Mouse (Mus musculus) naive thymus-derived CD4-positive, alpha-beta T cell, adult 2 months (primary cell): ENCODE measurements around the gene Fndc7.

ENCODE experiments used
- DNase-seq: peaks from one replicate; pipeline ENCODE4 v3.0.0-alpha.2; 2011; ENCODE audit warnings: low read depth

Gene Fndc7

DNA sequence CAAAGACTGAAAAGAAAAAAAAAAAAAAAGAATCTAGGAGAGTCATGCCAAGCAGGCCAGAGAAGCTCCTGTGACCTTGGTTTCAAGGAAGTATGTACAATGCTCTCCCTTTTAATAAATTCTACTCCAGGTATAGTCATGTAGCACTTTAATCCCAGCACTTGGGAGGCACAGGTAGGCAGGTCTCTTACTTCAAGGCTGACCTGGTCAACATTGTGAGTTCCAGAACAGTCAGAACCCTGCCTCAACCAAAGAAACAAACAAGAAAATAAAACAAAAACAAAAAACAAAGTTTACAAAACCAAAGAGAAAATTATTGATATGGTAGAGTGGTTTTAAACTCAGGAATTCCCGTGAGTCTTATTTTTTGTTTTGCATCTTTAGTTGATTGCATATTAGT is at the start of gene Fndc7:
Fndc7 (minus strand) TSS at position 101 of the 400 bp plus-strand sequence.
- no peak for DNase-seq

DNA sequence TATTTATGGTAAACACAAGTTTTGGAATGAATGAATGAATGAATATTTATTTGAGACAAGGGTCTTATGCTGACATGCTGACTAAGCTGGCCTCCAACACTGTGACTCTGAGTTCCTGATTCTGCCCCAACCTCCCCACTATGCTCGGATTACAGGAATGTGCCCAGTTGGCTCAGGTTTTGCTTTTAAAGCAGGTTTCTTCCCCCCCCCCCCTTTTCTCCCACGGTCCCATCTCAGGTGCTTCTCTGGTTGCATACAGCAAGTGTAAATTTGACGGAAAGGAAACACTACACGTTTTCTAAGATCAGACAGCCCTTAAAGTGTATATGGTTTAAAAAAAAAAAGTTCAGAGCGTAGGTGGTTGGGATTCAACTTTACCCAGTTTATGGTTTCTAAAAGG is 49.8 kb upstream of the Fndc7 start, which contains the start of gene Henmt1:
Henmt1 (plus strand) TSS at position 301 of the 400 bp plus-strand sequence.
- DNase-seq, result no peak

DNA sequence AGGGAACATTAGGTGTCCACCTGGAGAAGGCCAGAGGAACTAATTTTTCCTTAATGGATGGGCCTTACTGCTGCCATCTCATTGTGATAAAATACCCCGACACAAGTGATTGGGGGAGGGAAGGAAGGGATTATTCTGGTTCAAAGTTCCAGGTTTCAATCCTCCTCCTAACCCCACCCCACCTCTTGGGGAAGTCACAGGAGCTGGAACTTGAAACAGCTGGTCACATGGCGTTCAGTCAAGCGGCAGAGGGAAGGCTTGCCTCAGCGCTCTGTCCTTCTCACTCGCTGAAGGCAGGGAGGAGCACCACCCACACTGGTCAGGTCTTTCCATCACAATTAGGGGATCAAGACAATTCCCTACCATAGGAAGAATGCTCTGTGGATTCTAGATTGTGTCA is 48.9 kb upstream of the Fndc7 start:
- DNase-seq, result no peak

DNA sequence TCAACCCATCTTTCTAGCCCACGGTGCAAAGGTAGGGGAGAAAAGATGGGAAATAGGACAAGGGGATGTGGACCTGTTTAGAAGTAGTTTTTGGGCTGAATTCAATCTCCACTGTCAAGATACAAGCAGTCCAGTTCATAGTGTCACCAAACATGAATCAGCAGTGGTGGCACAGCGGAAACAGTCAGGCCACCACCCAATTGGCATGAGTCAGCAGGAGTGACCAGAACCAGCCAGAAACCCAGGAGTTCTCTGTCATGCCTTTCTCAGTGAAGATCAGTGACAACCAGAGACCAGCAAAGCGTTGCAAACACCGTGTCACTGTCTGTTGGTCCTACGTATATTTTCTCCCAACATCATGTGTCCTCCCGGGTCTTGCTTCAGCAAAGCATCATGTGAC is 43.7 kb upstream of the Fndc7 start:
- no peak for DNase-seq

DNA sequence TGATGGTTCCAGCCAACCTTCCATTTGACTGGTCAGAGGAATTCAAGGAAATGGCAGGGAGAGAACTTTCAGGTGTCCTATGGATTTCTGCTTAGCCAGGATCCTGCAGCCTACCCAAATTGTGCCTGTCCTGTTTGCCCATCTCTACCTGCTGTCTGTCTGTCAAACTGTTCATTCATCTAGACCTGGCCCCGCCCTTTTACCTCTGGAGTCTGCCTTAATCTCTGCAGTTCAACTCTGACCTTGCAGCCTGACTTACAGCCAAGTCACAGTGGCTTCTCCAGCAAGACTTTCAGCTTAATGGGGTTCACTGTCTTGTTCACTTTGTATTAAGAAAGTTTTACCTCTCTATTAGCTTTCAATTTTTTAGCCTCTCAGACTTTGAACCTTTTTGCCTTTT is 36.5 kb upstream of the Fndc7 start:
- DNase-seq, result no peak

DNA sequence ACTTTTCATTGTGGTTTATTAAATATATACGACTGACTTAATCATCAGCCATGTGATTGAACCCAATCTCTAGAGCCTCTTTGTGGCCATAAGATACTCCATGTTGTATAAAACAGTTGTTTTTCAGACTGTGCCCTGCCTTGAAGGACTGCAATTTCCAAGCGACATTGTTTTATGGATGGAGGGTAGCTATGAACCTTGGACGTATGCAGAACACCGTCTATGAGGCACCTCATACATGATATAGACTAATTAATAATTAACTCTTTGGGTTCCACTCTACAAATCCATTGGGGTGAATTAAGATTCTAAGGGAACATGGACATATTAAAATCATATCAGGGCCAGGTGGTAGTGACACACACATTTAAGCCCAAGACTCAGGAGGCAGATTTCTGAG is 35.9 kb upstream of the Fndc7 start:
- no peak for DNase-seq

DNA sequence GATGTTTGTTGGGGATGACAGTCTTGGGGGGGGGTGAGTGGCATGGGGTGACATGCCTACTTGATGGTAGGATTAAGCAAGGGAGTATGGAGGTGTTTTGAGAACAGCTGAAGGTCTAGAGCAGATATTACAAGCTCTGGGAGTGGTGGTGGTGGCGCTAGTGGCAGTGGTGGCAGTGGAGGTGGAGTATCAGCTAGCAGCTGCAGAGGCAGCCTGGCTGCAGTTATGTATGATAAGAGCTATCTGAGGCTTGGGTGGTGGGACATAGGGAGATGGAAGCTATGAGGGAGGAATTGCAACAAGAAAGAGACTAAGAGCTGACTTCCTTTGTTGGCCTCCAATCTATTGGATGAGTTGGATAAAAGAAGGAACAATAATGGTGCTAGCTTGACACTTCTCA is 32.0 kb upstream of the Fndc7 start:
- no peak for DNase-seq

DNA sequence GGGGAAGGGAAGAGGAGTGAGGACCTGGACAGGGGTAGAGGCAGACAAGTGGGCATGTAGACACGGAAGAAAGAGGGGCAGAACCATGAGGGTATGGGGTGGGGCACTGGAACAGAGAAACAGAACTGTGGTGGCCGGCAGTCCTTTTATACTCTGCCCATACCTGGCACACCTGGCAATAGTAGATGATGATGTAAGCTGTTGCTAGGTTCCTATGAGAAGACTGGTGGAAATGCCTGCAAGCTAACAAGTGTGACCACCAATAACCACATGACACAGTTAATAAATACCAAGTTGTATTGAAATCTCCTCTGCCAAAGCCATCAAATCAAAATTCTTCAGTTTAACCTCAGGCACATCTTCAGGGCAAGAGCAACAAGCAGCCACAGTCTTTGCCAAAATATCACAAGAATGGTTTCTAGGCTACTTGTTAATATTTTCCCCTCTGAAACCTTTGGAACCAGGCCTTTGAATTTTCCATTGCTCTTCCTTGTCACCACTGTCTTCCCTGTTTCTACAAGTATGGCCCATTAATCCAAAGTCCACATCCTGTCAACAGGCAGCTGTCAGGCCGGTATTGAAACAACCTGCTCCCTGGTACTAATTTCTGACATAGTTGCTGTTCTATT is 30.7 kb upstream of the Fndc7 start:
- DNase-seq, result no peak

DNA sequence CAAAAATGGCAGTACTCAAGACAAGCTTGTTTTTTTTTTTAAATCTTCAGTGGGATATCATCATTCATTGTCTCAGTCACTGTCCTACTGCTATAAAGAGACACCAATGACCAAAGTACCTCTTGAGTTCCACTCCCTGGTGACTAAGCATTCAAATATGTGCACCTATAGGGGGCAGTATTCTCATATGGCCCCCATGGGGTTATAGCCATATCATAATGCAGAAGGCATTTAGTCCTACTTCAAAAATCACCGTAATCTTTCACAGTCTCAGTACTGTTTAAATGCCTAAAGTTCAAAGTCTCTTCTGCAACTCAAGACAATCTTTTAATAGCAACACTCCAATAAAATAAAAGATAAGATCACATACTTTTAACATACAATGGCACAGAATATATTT is 29.0 kb upstream of the Fndc7 start:
- DNase-seq, result no peak

DNA sequence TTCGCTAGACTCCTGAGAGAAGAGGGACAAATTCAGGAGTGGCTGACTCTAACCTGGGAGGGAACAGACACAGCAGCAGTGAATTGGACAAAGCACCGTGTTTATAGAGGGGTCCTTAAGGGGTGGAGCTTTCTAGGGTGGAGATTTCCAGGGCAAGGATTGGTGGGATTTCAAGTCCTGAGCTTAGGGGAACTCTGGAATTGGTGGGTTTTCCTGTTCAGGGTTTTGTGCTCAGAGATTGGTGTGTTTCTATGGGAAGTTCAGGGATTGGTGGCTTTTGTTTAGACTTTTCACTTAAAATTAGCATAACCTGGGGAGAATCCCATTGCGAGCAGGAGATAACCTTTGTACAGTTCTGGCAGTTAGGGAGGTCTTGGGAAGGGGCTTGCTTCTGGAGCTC is 28.2 kb upstream of the Fndc7 start:
- DNase-seq, result no peak

DNA sequence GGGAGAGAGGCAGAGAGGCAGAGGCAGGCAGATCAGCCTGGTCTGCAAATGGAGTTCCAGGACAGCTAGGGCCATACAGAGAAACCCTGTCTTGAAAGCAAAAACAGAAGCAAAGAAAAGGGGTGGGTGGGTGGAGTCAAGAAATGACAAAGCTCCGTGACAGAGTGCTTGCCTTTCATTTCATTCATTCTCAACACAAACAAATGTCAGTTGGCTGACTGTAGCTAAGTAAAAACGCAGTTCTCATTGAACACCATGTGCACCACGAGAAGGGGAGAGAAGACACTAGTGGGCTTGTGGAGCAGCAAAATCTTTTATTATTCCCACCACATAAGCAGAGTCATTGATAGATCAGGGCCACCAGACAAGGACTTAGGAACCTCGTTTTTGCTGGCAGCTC is 27.0 kb upstream of the Fndc7 start:
- DNase-seq, result no peak

DNA sequence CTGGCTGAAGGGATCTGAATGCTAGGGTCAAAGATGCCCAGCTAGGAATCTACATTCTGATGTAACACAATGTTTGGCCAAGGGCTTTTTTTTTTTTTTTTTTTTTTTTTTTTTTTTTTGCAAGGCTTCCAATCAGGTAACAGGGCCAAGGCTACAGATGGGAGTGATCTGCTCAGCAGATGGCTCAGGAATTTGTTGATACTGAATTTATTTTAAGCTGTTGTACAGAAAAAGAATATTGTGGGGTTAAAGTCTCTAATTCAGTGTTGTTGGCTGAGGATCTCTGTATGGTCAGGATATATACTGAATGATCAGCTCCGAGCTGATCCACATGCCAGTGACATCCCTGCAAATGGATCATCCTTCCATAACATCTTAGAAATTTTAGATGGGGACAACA is 26.2 kb upstream of the Fndc7 start:
- no peak for DNase-seq

DNA sequence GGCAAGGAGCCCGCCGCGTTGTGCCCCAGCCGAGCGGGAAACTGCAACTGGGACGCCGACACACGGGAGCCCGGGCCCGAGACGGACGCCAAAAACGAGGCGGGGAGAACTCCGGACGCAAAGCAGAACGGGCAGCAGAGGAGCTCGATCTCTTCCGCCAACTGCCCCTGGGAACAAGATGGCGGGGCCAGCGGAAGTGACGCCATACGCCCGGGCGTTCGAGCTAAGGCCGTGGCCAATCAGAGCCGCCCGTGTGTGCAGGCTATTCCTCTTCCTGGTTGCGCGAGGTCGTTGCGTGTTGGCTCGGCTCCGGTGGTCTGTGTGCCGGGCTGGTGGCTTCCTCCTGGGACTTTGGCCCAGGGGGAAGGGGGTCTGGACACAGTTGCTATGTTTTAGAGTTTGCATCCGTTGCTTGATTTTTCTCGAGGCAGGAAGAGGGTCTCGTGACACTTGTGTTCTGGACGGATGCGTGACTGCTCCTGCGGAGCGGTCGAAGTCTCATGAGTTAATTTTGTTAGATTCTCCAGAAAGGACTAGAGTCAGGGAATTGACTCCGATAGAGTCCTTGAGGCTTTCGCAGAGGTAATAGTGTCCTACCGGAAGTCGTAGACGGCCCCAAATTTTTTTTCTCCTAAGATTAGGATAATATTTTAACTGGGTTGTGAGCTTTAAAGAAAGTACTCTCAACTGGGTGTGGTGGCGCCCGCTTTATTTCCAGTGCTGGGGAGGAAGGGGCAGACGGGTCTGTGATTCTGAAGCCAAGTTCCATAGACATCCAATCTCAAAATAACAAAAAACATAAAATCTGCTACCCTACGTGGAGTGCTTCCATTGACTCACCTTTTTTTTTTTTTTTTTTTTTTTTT is 22.0 kb upstream of the Fndc7 start, which contains the start of gene Prpf38b:
Prpf38b (minus strand) TSS at position 180 of the 866 bp plus-strand sequence.
- peak; percentile 96 for DNase-seq

DNA sequence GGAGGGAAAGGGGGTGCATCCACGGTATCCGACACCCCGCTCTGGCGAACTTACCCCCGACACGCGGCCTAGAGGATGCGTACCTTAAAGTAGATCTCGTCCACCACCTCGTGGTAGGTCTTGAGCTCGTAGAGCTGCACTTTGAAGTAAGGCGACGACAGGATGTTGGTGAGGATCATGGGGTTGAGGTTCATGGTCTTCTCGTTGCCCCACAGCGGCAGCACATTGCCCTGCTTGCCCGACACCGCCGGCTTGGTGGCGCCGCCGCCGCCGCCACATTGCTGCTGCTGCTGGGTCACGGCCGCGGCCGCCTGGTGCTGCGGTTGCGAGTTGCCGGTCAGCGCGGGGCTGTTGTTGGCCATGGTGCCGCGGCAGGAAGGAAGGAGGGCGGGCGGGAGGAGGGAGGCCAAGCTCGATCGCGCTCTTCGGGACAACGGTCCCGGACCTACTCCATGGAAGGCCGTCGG is 21.3 kb upstream of the Fndc7 start:
- DNase-seq, result peak; percentile 95

DNA sequence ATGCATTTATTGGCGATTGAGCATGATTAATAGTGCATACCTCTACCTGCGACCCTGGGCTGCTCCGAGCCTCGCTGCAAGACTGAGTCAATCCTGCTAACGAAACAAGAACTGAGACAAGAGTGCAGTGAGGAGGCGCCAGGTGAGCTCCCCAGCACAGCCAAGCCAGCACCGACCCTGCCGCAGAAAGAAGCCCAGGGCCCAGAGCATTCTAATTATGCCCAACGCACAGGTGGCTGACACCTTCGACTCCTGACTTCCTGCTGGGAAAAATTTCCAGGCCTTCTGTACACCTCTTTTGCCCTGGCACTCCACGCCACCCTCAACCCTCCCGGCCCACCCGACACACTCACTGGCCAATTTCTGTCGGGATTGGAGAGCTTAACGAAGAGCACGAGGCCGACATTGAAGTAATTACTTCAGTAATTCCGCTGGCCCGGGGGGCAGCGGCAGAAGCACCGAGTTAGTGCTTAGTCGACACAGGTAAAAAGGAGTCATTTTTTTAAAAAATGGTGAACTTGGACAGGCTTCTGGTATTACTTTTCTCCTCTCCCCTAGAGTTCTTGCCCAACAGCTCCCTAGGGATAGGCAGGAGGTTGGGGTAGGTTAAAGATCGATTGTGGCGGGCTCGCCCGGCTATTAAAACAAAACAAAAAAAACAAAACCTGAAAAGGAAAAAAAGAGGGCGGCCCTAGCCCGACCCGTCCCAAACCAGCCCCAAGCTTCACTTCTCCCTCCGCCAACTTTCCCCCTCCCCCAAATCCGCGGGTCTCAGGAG is 20.7 kb upstream of the Fndc7 start:
- no peak for DNase-seq

DNA sequence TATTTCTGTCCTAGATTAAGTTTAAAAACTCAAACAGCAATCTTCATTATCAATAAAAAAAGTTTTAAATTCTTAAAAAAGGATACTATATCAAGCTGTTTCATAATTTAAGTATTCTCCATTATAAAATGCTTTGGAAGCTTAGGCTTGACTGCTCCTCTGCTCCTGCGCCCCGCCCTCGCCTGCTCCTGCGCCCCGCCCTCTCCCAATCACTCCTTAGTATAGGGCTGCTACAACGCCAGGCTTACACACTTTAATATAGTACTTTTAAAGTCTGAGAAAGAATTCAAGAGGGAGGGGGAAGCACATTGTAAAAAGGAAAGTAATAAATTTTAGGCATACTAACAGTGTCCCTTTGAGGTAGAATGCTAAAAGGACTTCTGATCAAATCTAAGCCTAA is 13.1 kb upstream of the Fndc7 start:
- no peak for DNase-seq

DNA sequence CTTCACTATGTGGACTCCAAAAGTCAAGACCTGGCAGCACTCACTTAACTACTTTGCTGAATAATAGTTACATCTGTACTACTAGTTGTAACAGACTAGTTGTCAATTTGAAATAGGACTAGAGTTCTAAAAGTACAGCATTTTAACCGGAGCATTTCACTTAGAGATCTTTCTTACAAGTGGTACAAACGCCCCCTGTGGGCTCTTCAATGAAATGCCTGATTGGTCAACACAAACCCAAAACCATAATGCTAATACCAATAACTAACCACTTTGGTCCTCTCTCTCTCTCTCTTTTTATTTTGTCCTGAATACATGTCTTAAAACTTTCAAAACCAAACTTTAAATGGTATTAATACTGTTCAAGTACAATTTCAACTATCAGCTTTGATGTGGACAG is 12.2 kb upstream of the Fndc7 start:
- DNase-seq, result peak; percentile 49

DNA sequence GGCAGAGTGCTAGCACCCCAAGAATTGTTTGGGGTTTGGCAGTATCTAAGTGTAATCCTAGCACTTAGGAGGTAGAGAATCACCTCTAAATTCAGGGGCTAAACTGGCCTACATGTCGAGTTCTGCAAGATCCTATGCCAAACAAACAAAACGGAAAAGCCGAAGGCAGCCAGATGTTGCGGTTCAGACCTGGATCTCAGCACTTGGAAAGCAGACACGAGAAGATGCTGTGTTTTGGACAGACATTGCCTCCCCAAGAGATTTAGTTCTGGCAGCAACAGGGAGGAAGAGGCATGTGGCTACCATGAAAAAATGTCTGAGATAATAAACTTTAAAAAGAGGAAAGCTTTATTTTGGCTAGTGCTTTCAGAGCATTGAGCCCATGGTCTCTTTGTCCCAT is 10.9 kb upstream of the Fndc7 start:
- no peak for DNase-seq

DNA sequence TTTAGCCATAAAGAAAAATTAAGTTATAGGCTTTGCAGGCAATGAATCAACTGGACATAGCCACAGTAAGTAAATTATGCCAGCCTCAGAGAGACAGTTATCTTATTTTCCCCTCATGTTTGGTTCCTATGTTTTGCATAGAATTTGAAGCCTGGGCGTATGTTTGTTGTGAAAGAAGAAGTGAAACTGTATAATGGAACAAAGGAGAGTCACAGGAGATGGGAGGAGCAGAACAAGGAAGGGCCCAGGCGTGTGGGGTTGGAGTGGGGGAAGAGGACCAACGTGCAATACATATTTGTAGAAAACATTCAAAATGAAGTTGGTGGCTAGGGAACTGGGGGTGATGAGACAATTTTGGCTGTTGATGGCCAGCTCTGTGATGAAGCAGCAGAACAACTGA is 10.3 kb upstream of the Fndc7 start:
- no peak for DNase-seq

DNA sequence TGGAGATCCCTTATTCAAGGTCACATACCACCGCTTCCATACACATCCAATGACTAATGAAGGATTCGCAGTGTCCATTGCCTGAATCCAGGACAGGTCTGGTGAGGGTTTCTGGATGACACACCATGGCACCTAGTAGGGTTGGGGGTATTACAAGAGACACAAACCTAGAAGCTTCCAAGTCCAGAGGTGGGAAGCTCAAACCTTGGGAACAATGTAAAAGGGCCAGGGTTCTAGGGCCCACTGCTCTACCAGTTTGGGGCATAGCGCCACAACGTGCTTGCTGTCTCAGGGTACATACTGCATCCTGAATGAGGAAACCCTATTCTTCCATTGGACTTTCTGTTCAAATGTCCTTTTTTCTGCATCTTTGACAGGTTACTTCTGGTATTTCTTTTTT is 8.8 kb upstream of the Fndc7 start:
- no peak for DNase-seq

DNA sequence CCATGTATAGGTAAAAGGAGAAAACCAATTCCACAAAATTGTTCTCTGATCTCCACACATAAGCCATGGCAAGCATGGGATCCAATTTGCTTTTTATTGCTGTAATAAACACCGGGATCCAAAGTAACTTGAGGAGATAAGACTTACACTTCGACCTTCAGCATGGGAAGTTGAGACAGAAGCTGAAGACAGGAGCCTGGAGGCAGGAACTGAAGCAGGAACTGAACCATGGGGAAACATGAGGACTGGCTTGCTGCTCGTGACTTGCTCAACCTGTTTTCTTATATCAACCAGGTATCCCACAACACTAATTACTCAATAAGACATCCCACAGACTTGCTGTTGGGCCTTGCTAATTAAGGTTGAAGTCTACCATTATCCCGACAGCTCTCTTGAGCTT is 3.1 kb upstream of the Fndc7 start:
- DNase-seq, result no peak

DNA sequence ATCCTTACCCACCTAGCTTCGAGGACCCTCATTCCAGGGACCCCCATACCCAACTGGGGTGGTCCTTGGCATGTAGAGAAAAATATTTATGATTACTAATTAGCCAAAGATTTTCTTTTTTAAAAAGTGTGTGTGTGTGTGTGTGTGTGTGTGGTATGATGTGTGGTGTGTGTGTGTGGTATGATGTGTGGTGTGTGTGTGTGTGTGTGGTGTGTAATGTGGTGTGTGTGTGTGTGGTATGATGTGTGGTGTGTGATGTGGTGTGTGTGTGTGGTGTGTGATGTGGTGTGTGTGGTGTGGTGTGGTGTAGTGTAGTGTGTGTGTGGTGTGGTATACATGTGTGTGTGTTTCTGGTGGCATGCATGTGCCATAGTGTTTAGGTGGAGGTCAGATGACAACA is 2.3 kb upstream of the Fndc7 start:
- DNase-seq, result no peak

DNA sequence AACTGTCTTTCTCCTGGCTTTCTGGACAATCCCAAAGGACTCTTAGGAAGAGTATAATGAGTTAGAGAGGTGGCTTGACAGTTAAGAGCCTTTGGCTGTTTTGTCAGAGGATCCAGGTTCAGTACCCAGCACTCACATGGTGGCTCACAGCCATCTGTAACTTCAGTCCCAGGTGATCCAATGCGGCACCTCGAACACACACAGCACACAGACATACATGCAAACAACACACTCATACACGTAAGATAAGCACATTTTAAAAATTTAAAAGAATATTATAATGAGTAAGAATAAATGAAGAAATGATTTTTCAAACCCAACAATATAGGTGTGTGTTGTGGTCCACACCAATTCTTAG is 2.2 kb downstream of the Fndc7 start:
- DNase-seq, result no peak
